Mouse (Mus musculus): ENCODE measurements around the gene Zfp566.
"Not testable (repeated sequence)": the region's sequence is repeated elsewhere in the genome, so short reads cannot be mapped to it uniquely, and the experiment has no call there.

Gene Zfp566

DNA sequence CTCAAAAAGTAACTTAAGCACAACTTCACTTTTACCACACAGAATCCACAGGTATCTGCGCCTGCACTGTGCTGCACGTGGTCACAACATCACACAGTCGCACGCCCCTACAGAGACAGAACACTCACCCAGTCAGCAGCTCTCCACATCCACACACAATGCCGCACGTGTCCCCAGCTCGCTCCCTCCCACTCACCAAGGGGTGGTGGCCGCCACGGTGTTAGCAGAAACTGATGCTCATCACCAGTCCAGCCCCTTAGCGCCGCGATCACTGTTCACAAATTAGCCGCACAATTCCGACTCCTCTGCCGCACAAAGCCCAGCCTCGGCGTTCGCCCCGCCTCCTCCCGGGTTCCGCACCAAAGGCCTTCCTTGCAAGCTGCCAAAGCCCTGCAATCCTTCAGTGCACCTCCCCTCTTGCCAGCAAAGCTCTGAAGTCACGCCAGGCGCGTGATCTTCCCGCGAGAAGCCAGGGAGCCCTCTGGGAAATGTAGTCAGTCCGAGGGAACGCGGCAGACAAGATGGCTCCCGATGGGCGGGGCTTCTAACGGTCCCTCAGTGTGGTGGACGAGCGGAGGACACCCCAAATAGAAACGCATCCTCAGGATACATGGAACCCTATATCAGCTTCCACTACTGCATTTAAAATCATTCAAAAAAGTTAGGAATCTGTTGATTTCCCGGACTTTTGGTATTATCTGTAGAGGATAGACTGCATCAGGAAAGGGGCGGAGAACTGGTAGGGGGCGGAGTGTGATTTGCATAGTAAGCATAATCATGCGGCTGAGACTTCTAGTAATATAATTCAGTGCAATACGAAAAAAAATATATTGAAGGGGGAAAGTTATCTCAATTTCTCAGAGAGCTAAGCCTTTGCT is at the start of gene Zfp566, which contains the start of gene Gm26920:
Gene Zfp566 (minus strand): TSS at position 436 of the 878 bp plus-strand sequence.
Gene Gm26920 (minus strand): TSS at position 319 of the 878 bp plus-strand sequence.
- DNase-seq = peak; percentile 97

DNA sequence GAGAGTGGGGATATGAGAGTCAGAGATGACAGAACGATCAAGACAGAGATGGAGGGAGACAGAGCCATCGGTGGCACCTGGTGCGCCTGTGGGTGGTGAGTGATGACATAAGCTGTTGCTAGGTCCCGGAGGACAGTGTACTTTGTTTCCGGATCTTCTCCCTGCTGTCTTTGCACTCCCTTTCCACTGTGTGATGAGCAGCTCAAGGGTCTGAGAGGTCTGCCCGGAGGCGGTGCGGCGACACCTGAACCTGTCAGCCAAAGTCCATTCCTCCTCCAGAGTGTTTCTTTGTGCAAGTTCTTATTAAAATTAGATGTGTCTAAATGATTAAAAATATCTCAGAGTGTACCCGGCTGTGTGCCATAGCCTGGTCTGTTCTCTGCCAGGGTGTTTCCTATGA is 46.5 kb upstream of the Zfp566 start:
- peak; percentile 27 for DNase-seq

DNA sequence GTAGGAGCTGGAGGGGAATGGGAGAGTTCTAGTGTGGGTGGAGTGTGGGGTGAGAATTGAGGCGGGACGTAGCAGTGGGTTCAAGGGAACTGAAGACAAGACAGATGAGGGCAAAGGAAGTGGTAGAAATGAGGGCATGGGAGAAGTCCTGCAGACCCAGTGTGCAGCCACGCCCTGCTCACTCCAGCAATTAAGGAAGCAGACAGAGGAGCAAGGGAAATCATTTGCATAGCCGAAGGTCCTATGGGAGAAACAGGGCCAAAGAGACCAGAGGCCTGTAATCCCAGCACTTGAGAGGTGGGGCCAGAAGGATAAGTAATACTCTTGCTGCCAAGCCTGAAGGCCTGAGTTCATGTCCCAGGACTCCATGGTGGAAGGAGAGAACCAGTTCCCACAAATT is 42.1 kb upstream of the Zfp566 start:
- DNase-seq = no peak

DNA sequence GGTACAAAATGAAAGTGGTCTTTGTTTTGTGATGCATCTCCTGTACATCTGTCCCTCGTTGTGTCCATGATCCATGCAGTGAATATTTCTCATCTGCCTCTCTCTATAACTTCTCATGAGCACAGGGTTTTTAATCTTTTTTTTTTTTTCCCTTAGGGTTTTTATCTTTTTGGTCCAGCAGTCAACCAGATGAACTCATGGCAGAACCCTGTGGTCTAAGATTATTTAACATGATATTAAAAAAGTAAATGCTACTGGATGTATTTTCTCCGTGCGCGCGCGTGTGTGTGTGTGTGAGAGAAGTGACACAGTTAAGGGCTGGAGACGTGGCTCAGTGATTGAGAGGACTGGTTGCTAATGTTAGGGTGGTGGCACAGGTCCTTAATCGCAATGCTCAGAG is 39.6 kb upstream of the Zfp566 start:
- DNase-seq = no peak

DNA sequence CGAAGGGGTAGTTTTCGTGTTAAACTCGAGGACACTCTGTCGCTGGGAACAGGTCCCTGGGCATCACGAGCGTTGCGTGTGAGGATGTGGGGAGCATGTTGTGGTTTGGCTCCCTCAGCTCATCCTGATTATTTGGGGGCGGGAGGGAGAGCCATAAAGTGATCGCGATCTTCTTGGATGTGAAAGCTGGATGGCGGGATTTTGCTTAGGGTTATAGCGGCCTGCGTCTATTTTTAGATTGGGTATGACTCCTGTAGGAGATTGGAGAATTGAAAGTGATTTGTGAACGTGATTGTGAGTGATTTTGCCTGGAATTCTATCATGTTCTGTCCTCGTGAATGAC is 31.8 kb upstream of the Zfp566 start:
- DNase-seq = no peak

DNA sequence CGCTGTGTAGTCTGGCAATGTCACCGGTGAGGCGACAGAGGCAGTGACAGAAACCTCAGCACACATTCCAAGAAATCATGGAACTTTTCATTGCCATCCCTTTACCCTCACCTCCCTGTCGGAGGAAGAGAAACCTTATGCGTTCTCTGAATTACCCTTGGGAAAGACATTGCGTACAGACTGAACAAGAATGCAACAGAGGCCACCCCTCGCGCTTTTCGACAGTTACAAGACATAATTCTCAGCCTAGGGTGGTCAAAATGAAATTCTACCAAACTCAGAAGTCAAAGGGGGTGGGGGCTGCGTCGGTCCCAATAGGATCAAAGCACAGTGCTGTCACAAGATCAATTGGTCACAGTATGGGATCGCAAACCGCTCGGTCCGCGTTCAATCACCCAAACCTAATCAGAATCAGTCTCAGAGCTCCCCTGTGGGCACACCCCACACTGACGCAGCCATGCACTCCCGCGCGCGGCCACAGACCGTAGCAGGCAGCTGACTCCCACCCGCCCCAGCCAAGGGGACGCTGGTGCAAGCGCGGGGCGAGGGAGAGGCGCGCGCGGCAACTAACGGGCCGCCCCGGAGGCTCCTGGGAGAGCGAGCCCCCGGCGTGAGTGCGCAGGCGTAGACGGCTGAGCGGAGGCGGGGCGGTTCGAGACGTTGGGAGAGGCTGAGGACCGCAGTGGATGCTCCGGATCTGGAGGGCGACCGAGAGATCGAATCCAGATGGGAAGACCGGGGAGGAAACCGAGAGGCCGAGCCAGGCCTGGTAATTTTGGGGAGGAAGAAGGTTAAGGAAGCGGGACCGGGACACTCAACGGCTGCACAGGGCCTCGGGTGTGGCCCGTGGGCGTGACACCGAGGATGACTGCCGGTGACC is 31.2 kb upstream of the Zfp566 start, which contains the start of gene Zfp382:
Gene Zfp382 (plus strand): TSS at position 635 of the 880 bp plus-strand sequence.
- peak; percentile 90 for DNase-seq

DNA sequence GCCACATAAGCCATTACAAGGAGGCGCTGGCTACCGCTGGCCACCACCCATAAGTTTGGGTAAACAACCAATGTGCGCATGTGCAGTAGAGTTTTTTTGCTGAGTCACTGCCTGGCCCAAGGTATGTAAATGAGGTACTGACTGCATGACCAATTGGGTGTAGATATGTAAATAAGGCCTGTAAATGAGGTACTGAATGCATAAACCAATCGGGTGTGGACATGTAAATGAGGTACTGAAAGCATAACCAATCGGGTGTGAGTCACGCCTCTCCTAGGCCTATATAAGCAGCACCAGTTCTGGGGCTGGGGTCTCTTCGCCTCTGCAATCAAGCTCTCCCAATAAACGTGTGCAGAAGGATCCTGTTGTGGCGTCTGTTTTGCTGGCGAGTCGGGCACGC is 27.6 kb upstream of the Zfp566 start:
- not testable (repeated sequence) for DNase-seq

DNA sequence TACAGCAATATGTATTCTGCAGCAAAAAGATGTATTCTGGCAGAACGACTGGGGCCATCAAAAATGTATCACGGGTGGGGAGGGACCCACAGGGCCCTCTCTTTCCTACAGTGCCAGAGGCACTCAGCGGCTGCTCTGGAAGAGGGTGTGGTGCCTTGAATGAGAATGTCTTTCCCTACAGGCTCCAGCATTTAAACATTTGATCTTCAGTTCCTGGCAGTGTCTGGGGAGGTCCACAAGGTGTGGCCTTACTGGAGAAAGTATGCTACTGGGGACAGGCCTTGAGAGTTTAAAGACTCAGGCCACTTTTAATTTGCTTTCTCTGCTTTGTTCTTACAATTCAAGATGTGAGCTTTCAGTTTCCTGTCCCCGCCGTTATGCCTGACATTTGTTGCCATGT is 25.7 kb upstream of the Zfp566 start:
- no peak for DNase-seq

DNA sequence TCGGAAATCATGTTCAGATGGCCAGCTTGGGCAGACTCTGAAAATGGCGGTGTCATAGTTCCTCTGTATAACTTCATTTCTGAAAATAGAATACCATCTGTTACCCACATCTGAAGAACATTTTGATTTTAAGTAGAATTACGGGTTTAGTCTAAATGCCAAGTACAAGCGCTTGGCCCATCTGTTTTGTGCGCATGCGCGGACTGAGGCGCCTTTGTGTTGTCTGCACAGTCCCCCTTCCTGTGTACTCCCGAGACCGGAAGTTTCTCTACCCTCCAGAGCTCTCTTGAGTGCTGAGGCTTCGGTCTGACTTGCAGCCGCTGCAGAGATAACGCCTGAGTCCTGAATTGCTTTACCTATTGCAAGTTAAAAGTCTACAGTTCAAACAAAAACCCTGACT is 9.0 kb upstream of the Zfp566 start:
- peak; percentile 89 for DNase-seq

DNA sequence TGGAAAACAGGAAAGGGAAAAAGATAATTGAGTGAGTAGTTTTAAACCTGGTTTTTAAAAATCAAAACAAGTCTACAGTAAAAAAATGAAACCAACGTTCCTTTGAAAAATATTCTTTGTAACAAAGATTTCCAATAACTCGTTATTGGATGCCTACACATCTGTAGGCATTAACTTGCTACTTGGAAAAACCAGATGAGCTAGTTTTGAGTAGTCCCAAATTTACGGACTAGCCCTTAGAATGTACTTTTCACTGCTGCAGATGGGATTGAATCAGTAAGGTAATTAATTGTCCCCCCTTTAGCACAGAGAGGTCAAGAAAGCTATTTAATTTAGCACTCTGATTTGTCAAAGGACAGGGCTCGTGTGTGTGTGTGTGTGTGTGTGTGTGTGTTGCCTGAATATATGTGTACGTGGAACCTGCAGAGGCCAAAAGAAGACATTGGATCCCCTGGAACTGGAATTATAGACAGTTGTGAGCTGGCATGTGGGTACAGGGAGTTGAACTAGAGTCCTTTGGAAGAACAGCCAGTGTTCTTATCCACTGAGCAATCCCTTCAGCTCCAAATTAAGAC is 5.3 kb upstream of the Zfp566 start:
- no peak for DNase-seq

DNA sequence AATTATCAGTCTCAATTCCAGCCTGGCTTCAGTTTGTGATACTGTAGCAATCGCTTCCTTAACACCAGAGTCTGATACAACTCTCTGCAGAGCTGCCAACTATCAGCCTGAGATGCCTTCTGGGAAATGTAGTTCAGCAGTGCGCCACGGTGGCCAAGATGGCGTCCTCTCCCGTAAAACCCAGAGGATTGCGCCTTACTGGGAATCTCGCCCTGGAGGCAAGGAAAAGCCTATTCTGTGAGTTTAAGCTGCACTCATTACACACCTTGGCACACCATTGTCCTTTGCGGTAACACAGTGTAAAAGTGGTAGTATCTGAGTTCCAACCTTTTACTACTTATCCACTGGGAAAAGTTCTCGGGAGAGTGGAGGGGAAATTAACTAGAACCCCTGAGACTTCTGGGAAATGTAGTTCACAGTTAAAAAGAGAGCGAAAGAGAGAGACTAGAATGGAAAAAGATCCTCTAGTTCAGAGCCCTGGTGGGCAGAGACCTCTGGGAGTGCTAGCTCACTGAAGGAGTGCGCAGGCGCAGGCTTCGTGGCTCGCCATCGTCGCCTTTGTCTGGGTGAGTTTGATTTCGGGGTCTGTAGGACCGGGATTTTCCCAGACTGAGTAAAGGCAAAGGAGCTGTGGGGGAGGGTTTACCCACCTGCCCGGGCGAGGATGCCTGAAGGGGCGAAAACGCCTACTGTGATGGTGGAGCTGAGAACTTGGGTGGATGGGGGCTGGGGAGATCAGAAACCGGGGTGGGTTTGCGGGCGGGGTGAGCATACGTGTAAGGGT is 4.5 kb upstream of the Zfp566 start, which contains the start of gene Zfp260:
Gene Zfp260 (plus strand): TSS at position 132 of the 784 bp plus-strand sequence.
- DNase-seq = peak; percentile 94

DNA sequence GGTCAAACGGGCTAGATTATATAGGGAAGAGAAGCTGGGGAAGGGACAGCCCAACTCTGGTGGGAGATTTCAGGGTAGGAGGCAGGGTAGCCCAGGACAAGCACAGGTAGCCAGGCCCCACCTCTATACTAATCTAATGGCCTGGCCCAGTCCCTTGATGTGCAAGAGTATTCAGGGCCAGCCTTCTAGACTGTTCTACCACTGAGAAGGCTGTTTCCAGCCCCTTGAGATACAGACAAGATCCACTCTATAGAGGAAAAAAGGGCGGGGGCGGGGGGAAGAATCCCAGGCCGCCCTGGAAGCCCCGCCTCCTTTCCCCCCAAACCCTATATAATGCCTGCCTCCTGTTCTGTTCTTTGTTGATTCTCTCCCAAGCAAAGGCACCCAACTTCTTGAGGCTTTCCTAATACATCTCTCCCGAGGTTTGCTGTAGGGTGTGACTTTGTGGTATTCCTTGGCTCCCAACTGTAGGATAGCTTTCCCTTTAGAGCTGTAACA is 3.6 kb upstream of the Zfp566 start:
- DNase-seq = no peak

DNA sequence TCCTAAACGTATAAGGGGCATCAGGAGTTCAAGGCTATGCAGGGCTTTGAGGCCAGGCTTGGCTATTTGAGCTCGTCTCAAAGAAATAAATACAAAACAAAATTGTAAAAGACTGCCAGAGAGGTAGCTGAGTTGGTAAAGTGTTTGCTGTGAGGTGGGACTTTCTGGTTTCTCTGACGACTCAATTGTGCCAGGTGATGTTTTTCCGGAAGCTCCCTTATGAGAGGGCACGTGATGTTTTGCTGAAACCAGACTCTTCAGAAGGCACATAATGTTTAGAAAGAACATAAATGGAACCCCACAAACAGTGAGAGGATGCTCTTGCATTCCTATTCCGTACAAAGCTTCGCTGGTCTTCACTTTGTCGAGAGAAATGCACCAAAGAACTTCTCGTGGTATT is 2.3 kb upstream of the Zfp566 start:
- DNase-seq = no peak

DNA sequence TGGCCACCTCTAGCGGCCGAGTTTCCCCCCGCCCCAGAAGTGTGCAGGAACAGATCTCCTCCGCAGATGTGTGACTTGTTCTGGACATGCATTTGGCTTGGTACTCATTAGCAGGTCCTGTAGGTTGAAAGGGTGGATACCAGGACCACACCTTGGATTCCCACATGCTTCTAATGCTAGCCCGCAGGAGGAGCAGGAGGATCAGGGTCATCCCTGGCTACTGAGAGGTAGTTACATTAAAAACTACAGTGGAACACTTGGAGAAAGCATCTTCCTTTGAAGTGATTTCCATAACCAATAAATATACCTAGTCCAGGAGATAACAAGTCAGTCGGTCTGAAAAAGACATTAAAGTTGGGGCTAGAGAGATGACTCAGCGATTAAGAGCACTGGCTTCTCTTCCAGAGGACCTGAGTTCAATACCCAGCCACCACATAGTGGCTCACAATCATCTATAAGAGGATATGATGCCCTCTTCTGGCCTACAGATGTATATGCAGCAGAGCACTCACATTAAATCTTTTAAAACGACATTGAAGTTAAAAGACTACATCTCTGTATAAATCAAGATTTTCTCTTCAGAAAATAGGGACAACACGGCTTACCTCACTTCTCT is 751 bp upstream of the Zfp566 start:
- DNase-seq = no peak

DNA sequence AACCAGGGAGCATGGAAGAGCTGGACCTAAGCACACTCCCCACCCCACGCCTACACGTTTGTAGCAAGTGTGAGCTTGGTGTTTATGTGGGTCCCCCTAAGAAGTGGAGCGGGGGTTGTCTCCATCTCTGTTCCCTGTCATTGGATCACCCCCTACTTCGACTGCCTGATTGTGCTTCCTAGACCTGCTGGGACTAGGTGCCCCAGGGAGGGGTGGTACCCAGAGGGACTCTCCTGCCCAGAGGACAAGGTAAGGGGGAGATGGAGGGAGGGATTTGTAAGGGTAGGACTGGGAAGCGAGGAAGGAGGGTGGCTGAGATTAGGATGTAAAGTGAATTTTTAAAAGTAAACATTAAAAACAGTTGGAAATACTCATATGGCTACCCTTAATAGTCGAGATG is 922 bp downstream of the Zfp566 start:
- no peak for DNase-seq

DNA sequence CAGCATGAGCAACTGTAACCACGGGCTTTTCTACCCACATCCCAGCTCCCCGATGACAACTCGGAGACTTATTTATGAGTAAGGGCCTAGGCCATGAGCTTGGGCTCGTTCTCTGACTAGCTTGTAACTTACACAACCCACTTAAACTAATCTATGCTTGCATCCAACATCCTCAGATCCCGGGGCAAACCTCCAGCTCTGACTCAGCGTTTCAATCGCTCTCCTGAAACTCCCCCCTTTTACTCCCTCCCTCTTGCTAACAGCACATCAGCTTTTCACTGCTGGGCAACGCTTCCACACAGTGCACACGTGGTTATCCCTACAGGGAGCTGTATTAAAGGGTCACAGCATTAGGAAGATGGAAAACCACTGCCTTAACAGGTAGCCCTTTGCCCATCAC is 3.8 kb downstream of the Zfp566 start:
- DNase-seq = peak; percentile 33

DNA sequence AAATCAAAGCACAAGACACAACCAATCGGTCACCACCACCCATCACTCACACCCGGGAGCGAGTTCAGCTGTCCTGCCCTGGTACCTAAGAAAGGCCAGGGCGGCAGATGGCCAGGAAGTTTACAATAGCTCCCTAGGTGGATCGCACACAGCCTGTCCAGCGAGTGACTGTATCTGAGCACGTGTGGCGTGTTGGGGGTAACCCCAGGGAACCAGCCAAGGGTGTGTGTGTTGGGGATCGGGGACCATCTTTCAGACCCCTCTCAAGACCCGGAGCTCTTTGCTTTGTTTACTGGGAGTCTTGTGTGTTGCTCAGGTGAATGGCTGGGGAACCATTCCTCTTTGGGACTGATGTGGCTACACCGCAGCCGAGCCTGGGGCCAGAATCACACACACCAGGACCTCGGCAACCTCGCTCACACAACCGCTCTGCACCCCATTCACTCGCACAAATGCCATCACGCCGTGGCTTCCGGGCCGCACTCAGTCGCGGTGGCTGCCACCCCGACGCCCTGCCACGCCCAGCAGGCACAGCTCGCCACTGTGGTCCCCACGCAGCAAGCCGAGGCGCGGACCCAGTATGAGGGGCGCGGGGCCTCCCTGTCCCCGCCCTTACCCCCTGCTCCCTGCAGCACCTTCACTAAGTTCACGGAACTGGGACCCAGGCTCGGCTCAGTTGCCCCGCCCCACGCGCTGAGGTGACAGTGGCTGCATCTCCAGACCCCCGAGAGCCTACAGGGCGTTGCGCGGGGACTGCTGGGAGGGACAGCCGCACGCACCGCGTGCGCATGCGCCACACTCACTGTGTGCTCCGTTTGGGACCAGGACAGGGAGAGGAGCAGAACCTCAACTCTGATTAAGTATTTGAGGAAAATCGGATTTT is 17.9 kb downstream of the Zfp566 start, which contains the start of gene Zfp82:
Gene Zfp82 (minus strand): TSS at position 755 of the 883 bp plus-strand sequence.
- DNase-seq = peak; percentile 85

DNA sequence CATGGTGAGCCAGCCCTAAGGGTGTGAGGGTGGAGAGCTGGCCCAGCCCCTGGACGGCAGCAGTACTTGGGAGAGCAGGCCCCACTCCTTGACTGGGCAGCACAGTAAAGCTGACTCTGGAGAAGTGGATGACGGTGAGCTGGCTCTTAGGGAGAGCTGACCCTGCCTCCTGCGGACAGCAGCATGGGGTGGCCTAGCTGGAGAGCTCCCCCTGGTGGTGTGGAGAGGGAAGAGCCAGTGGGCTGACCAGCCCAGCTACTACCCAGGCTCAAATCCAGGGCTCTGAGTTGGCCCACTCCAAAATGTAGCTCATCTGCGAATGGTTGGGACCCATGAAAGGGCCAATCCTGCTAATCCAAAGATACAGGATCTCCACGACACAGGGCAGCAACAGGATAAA is 25.7 kb downstream of the Zfp566 start:
- no peak for DNase-seq

DNA sequence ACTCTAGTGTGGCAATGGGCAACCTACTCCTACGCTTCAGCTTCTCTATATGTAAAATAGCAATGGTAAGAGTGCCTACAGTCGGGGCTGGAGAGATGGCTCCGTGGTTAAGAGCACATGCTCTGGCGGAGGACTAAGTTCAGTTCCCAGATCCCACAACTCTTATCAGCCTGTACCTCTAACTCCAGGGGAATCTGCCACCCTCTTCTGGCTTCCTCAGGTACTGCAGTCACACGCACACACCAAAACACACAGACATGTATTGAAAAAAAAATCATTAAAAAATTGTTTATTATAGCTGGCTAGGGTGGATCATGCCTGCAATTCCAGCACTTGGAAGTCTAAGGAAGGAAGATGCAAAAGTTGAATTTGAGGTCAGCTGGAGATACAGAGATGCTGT is 27.8 kb downstream of the Zfp566 start:
- no peak for DNase-seq

DNA sequence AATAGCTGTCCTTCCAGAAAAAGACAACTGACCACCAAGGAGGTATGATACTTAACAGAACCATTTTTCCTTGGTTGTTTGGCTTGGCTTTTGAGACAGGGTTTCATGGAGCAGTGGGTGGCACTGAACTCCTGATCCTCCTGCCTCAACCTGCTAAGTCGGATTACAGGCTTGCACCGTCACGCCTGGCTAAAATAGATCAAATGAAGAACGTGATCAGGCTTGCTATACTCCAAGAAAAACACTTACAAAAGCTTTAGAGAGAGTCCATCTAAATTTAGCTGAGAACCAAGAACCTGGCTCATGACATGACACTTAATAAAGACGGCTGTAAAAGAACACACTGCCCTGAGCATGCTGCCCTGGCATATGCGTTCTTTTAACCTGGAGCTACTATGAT is 30.0 kb downstream of the Zfp566 start:
- no peak for DNase-seq

DNA sequence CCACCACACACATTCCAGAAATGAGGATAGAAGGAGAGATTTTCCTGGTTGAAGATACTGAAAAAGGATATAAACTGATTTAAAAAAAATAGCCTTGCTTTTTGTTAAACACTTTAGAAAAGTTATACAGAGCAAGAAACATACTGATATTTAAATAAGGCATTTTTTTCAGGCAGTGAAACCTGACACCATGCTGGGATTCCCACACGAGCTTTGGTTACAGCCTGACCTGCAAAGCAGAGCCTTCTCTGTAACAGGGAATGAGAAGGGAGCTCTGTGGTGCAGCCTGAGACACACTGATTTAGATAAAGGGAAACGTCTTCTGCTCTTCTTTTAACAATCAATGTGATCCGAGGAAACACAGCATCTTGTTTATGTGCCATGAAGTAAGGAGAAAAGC is 36.7 kb downstream of the Zfp566 start:
- no peak for DNase-seq
